Mouse (Mus musculus): Measurements from ENCODE around the gene Nipal4. TPM values are rescaled to one million over a fixed set of nuclear protein-coding genes. Genes with fewer than 3 reads are reported as not detected.

The Nipal4 gene
- not detected for polyA plus RNA-seq (2021)

GRCm38 (mm10) chr11:46165866-46166585, at the start of gene Nipal4:
Gene Nipal4 (minus strand): TSS chr11:46166508.
- DNase-seq (ENCODE audit: low read depth, low spot score) (no peak), ATAC-seq (peak; percentile 23)
- no peak for TF ChIP-seq CTCF (IDR thresholded peaks at IDR 0.05)
- in situ Hi-C loops (cut with MboI; ENCODE audit: low pct_unique_long_range_greater_than_20kb), result no loop called here
- ChIA-PET CTCF (no interaction called here), POLR2A (no interaction called here)
- peaks cover 9% of the 10 kb centered on the region for H3K27me3 ChIP-seq

DNA sequence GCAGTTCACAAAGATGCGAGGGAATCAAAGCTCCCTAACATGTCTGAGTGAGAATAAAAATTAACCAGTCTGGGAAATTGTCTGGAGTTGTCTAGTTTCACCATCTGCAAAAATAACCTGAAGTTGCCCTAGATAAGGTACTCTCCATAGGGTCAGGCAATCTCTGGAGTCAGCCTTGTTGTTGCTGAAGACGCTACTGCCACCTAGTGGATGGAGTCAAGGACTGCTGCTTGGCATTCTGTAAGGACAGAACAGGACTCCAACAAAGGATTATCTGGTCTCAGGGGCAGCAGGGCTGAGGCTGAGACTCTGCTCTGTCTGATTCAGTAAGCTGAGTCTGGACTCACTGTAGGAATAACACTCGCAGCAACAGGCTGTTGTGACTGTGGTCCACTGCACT, 49.0 kb upstream of the Nipal4 start:
- POLR2A ChIA-PET, result no interaction called here
- TF ChIP-seq CTCF (IDR thresholded peaks at IDR 0.05), result peak; percentile 91
- peak; percentile 92 for ATAC-seq
- DNase-seq (ENCODE audit: low read depth, low spot score), result no peak
- in situ Hi-C loops (cut with MboI; ENCODE audit: low pct_unique_long_range_greater_than_20kb), result loop anchor here (5.0 to 25.0 kb wide), 3 partner anchors 37 to 1628 kb away; partner anchors contain the start of genes Adam19 and Gm12166
- no peaks in the 10 kb centered on the region for H3K27me3 ChIP-seq
- CTCF ChIA-PET, result interaction anchor here (0.6 to 2.2 kb wide), 14 partner anchors 9 to 272 kb away, joined by 3 to 9 read pairs (median 3); no protein-coding TSS in a partner anchor

DNA sequence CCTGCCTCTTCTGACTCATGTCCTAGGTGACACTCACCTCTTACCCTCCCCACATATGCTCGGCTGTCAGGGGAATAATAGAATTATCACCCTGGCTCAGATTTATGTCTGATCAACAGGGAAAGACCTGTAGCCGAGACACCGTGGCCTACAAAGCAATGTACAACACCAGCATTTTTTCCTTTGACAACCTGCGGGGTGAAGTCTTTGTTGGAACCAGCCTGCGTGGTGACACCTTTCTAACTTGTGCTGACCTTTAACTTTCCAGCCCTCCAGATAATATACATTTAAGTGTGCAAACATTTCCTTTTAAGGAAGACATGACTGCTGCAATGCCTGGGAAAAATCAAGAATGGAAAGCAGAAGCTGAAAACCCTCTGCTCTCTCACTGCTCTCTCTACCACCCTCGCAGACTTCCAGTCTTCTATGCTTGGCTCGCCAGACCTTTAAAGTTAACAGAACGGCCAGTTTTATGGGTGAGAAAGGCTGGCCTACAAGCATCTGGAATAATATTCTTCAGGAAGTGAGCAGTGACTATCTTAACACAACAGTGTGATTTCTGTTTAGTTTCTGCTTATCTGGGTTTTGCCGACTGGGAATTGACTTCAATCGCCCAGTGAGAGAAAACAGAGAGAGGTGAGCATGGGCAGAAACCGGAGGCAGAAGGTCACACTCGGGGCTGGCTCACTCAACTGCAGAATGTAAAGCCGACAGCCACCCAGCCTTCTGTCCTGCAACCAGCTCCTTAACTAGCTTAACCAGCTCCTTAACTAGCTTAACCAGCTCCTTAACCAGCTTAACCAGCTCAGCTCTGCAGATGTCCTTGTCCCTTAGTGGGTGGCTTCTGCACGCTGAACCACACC, 48.3 kb upstream of the Nipal4 start:
- no peak for ATAC-seq

DNA sequence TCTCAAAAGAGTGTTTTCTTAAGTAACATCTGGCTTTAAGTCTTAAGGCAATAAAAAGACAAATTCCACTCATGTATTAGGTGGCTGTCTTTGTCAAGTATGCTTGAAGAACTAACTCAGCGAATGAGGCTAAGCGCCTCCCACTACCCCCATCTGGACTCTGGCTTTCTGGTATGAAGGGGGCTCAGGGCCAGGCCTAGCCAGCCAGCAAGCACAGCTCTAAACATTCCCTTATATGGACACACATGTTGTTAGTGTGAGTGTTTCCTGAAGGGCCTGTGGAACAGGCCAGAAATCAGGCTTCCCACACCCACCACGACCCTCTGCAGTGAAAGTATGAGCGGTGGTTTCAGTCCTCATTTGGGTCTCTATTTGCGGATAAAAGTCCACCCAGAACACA, 47.5 kb upstream of the Nipal4 start:
- ATAC-seq, result no peak
- no peak for DNase-seq (ENCODE audit: low read depth, low spot score)
- ChIA-PET CTCF (interaction anchor here (1.8 to 2.2 kb wide), 2 partner anchors 10 to 171 kb away, joined by 4 to 9 read pairs; no protein-coding TSS in a partner anchor), POLR2A (no interaction called here)
- in situ Hi-C loops (cut with MboI; ENCODE audit: low pct_unique_long_range_greater_than_20kb), result loop anchor here (5.0 to 25.0 kb wide), 3 partner anchors 159 to 1627 kb away; partner anchors contain the start of genes Adam19 and Gm12166
- TF ChIP-seq CTCF (IDR thresholded peaks at IDR 0.05), result no peak
- no peaks in the 10 kb centered on the region for H3K27me3 ChIP-seq

More for the DNA sequence above, 48.3 kb upstream of the Nipal4 start:
- CTCF ChIA-PET, result interaction anchor here (0.6 to 2.2 kb wide), 11 partner anchors 9 to 271 kb away, joined by 3 to 9 read pairs (median 4); no protein-coding TSS in a partner anchor
- DNase-seq (ENCODE audit: low read depth, low spot score), result no peak
- POLR2A ChIA-PET, result no interaction called here
- in situ Hi-C loops (cut with MboI; ENCODE audit: low pct_unique_long_range_greater_than_20kb), result loop anchor here (5.0 to 25.0 kb wide), 4 partner anchors 38 to 1627 kb away; partner anchors contain the start of genes Adam19 and Gm12166
- TF ChIP-seq CTCF (IDR thresholded peaks at IDR 0.05), result no peak
- no peaks in the 10 kb centered on the region for H3K27me3 ChIP-seq

- ATAC-seq, result no peak
- ChIA-PET POLR2A (no interaction called here), CTCF (interaction anchor here (1.7 to 1.9 kb wide), 2 partner anchors 11 to 43 kb away, joined by 4 to 6 read pairs; no protein-coding TSS in a partner anchor)
- no peak for DNase-seq (ENCODE audit: low read depth, low spot score)
- TF ChIP-seq CTCF (IDR thresholded peaks at IDR 0.05), result no peak
- H3K27me3 ChIP-seq, result no peaks in the 10 kb centered on the region
- in situ Hi-C loops (cut with MboI; ENCODE audit: low pct_unique_long_range_greater_than_20kb), result loop anchor here (5.0 to 25.0 kb wide), 3 partner anchors 157 to 1625 kb away; partner anchors contain the start of genes Adam19 and Gm12166
These were observed 45.5 kb upstream of the Nipal4 start for GRCm38 (mm10) chr11:46211858-46212257.

- in situ Hi-C loops (cut with MboI; ENCODE audit: low pct_unique_long_range_greater_than_20kb), result loop anchor here (5.0 to 25.0 kb wide), 4 partner anchors 155 to 1623 kb away; partner anchors contain the start of genes Adam19, Gm12166 and Thg1l
- DNase-seq (ENCODE audit: low read depth, low spot score) (no peak), ATAC-seq (no peak)
- CTCF ChIA-PET, result interaction anchor here (1.3 kb wide), 1 partner anchor 14 kb away, joined by 3 read pairs; no protein-coding TSS in a partner anchor
- no peak for TF ChIP-seq CTCF (IDR thresholded peaks at IDR 0.05)
- POLR2A ChIA-PET, result no interaction called here
- no peaks in the 10 kb centered on the region for H3K27me3 ChIP-seq
These were observed 43.6 kb upstream of the Nipal4 start for GRCm38 (mm10) chr11:46209884-46210283.

GRCm38 (mm10) chr11:46205639-46206409, 39.5 kb upstream of the Nipal4 start:
- no peaks in the 10 kb centered on the region for H3K27me3 ChIP-seq
- no peak for DNase-seq (ENCODE audit: low read depth, low spot score)
- ChIA-PET POLR2A (no interaction called here), CTCF (no interaction called here)
- TF ChIP-seq CTCF (IDR thresholded peaks at IDR 0.05), result no peak
- in situ Hi-C loops (cut with MboI; ENCODE audit: low pct_unique_long_range_greater_than_20kb), result loop anchor here (5.0 to 25.0 kb wide), 2 partner anchors 249 to 1619 kb away; partner anchors contain the start of gene Thg1l
- no peak for ATAC-seq

- POLR2A ChIA-PET, result no interaction called here
- CTCF ChIA-PET, result no interaction called here
These were observed 38.5 kb upstream of the Nipal4 start for GRCm38 (mm10) chr11:46204841-46205240.

GRCm38 (mm10) chr11:46202547-46202887, 36.2 kb upstream of the Nipal4 start:
- ATAC-seq, result no peak
- CTCF ChIA-PET, result interaction anchor here (1.2 to 1.7 kb wide), 2 partner anchors 8 to 12 kb away, joined by 3 to 4 read pairs; no protein-coding TSS in a partner anchor
- in situ Hi-C loops (cut with MboI; ENCODE audit: low pct_unique_long_range_greater_than_20kb), result loop anchor here (25.0 kb wide), 1 partner anchor 1615 kb away; no protein-coding TSS in a partner anchor

More at GRCm38 (mm10) chr11:46204841-46205240, 38.5 kb upstream of the Nipal4 start:
- ATAC-seq, result no peak
- no peak for DNase-seq (ENCODE audit: low read depth, low spot score)
- no peak for TF ChIP-seq CTCF (IDR thresholded peaks at IDR 0.05)
- in situ Hi-C loops (cut with MboI; ENCODE audit: low pct_unique_long_range_greater_than_20kb), result loop anchor here (5.0 to 25.0 kb wide), 2 partner anchors 248 to 1618 kb away; partner anchors contain the start of gene Thg1l
- no peaks in the 10 kb centered on the region for H3K27me3 ChIP-seq

More at GRCm38 (mm10) chr11:46202547-46202887, 36.2 kb upstream of the Nipal4 start:
- no peaks in the 10 kb centered on the region for H3K27me3 ChIP-seq
- no peak for TF ChIP-seq CTCF (IDR thresholded peaks at IDR 0.05)
- POLR2A ChIA-PET, result no interaction called here
- no peak for DNase-seq (ENCODE audit: low read depth, low spot score)
